Mouse (Mus musculus) limb, embryonic 14.5 days (tissue): ENCODE results near the gene Vinac1. TPM values are rescaled to one million over a fixed set of nuclear protein-coding genes. Genes with fewer than 3 reads are reported as not detected.

Experiments used
- ATAC-seq: fragments of 200-750 bp; cut with Nextera tagmentation; 2 replicates; pipeline ENCODE4 v1.8.0; 2017; ENCODE audit warnings: low read depth, moderate number of reproducible peaks, moderate TSS enrichment; ENCODE audit not compliant: low FRiP score
- DNase-seq: peaks from one replicate; pipeline ENCODE4 v3.0.0-alpha.2; 2015; ENCODE audit warnings: low spot score
- H3K27ac ChIP-seq: fragments of 300-500 bp; sonication (generic); replicated peaks from 2 replicates; pipeline ENCODE4 v1.5.1; 2014; ENCODE audit warnings: low read depth, mild to moderate bottlenecking, low read length, moderate library complexity, mixed read lengths
- H3K27me3 ChIP-seq: fragments of 300-500 bp; sonication (generic); 2 replicates; pipeline ENCODE4 v1.6.1; 2014; ENCODE audit warnings: low read length, mixed read lengths; ENCODE audit not compliant: control insufficient read depth, insufficient read depth
- H3K36me3 ChIP-seq: fragments of 300-500 bp; sonication (generic); 2 replicates; pipeline ENCODE4 v1.6.1; 2014; ENCODE audit warnings: mild to moderate bottlenecking, low read length, moderate library complexity, mixed read lengths; ENCODE audit not compliant: control insufficient read depth, insufficient read depth
- H3K4me1 ChIP-seq: fragments of 300-500 bp; sonication (generic); 2 replicates; pipeline ENCODE4 v1.6.1; 2014; ENCODE audit warnings: antibody characterized with exemption, low read length, mixed read lengths; ENCODE audit not compliant: control insufficient read depth, insufficient read depth
- H3K4me2 ChIP-seq: fragments of 300-500 bp; sonication (generic); replicated peaks from 2 replicates; pipeline ENCODE4 v1.6.1; 2014; ENCODE audit warnings: low read depth, mild to moderate bottlenecking, low read length, moderate library complexity; ENCODE audit not compliant: severe bottlenecking
- H3K4me3 ChIP-seq: fragments of 300-500 bp; sonication (generic); replicated peaks from 2 replicates; pipeline ENCODE4 v1.5.1; 2014; ENCODE audit warnings: low read length
- H3K9ac ChIP-seq: fragments of 300-500 bp; sonication (generic); 2 replicates; pipeline ENCODE4 v1.6.1; 2014; ENCODE audit warnings: mild to moderate bottlenecking, low read depth, low read length, moderate library complexity; ENCODE audit not compliant: severe bottlenecking
- H3K9me3 ChIP-seq: fragments of 300-500 bp; sonication (generic); 2 replicates; pipeline ENCODE4 v1.6.1; 2016; ENCODE audit warnings: low read length; ENCODE audit not compliant: control insufficient read depth
- POLR2A ChIP-seq: fragments of 200-500 bp; IDR thresholded peaks from 2 replicates; pipeline ENCODE4 v1.8.0; 2012; ENCODE audit warnings: inconsistent platforms, mild to moderate bottlenecking, moderate library complexity, borderline replicate concordance; ENCODE audit not compliant: insufficient read depth, insufficient read length; ENCODE audit errors: extremely low read depth
- WGBS: fragments of 180-500 bp; shearing (Covaris S2); extraction: QIAGEN DNeasy Blood & Tissue Kit; methylation state at CpG from one replicate; pipeline ENCODE4 v1.1.7; 2014; 5-methylcytosine and 5-hydroxymethylcytosine counted together
- polyA plus RNA-seq, 2 experiments: library from polyadenylated mRNA; depleted of rRNA in 1 of 2; stranded (reverse) in 1 of 2; unstranded in 1 of 2; fragments of >200 nt; fragmentation: Nextera tagmentation in 1 of 2; extraction: Ambion mirVana in 1 of 2; gene quantifications; 2 replicates each; pipeline versions ENCODE4 v1.2.1 to v1.2.3; 2012 to 2014

Vinac1 gene
- polyA plus RNA-seq, 2 experiments: 0.12 to 0.23 TPM

DNA sequence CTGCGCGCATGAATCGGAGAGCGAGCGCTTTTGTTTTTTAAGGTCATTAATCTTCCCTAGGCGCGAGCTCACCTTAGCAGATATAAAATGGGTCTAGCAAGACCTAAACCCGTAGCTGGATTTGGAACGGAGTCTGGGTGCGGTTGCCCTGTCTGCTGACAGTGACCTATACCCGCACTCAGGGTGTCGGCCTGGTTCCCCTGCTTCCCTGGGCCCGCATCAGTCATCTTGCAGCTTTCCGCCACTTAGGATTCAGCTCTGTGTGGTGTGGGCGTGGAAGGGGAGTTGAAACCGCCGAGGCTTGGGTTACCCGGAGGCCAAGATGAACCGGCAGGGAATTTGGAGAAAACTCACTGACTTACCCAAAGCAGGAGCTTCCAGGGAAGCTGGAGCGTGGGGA lies 18.4 kb upstream of the Vinac1 start:
- WGBS: under 1% methylated on average over 20 of the region's 20 CpGs
- H3K36me3 ChIP-seq: peaks cover 12% of the 10 kb centered on the region; the same call in 1 of the 2 replicates
- no peaks in the 10 kb centered on the region for H3K9me3 ChIP-seq
- ATAC-seq: peak; percentile 62
- H3K4me3 ChIP-seq: peak overlapping the region; percentile 88
- no peak for TF ChIP-seq POLR2A
- peaks cover 9% of the 10 kb centered on the region for H3K4me1 ChIP-seq
- H3K27ac ChIP-seq: peak overlapping the region; percentile 67; the same call in 1 of the 2 replicates
- H3K9ac ChIP-seq: peak overlapping the region; percentile 74
- DNase-seq: peak; percentile 62
- H3K4me2 ChIP-seq: peak overlapping the region; percentile 78
- H3K27me3 ChIP-seq: no peaks in the 10 kb centered on the region

DNA sequence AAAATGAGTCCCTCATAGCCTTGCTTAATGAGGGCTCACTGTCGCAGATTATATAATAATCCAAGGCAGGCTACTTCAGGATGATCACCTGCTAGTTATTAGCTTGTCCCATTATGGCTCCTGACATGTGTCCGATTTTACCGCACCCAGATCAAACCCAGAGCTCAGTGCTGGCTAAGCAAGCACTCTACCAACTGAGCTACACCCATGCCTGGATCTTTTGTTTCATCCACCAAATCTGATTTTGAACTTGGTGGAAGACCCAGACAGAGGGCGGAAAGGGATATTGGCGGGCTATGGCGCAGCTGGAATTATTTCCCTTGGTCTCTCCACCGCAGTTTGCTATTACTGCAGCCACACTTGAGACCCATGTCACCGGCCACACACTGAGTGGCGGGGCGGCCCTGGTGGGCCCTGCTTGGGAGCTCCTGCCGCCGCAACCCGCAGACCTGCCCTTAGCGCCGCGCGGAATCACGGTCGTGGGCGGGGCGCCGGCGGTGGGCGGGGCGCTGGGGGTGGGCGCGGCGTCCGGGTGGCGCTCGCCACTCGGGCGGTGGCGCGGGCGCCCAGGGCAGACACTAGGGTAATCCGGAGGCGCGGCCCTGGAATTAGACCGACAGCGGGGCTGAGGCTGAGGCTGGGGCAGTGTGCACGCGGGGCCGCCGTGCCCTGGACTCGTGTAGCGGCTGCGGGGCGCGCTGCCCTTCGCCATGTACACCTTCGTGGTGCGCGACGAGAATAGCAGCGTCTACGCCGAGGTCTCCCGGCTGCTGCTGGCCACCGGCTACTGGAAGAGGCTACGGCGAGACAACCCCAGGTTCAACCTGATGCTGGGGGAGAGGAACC lies 17.7 kb upstream of the Vinac1 start, which contains the start of gene Ttl:
Gene Ttl (plus strand): TSS at position 506 of the 846 bp plus-strand sequence.
- no peaks in the 10 kb centered on the region for H3K9me3 ChIP-seq
- H3K4me1 ChIP-seq: peaks cover 9% of the 10 kb centered on the region
- H3K4me2 ChIP-seq: peak within 1 kb of the TSS; percentile 78
- 1% methylated on average over 43 of the region's 62 CpGs for WGBS
- TF ChIP-seq POLR2A: 0 out of 2 replicates have a peak, but pooled peaks have one; percentile 85
- peak within 1 kb of the TSS; percentile 88 for H3K4me3 ChIP-seq
- peak within 1 kb of the TSS; percentile 67 for H3K27ac ChIP-seq
- H3K36me3 ChIP-seq: peaks cover 11% of the 10 kb centered on the region; the same call in 1 of the 2 replicates
- DNase-seq: peak; percentile 59
- peak; percentile 91 for ATAC-seq
- H3K9ac ChIP-seq: peak within 1 kb of the TSS; percentile 74
- H3K27me3 ChIP-seq: no peaks in the 10 kb centered on the region

DNA sequence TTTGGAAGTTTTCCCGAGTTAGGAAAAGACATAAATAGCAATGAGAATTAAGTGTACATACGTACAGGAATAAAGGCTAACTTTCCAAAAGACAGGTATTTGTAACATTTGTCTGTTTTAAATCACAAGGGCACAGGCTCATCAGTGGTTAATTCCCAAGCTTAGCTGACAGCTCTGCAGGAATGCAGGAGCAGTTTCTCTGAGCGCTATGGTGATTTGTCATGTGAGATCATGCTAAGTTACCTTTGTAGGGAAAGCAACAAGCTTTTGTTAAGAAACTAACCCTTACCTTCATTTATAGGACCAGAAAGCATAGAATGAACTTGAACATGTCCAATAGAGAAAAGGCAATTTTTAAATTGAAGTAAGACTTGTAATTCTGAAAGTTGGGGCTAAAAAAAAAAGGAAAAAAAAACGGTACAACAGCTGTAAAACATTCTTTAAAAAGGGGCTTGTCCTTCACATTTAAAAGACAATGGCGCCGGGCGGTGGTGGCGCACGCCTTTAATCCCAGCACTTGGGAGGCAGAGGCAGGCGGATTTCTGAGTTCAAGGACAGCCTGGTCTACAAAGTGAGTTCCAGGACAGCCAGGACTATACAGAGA lies 13.6 kb upstream of the Vinac1 start:
- H3K9ac ChIP-seq: no peak overlapping the region
- DNase-seq: no peak
- no peaks in the 10 kb centered on the region for H3K36me3 ChIP-seq
- H3K9me3 ChIP-seq: no peaks in the 10 kb centered on the region
- ATAC-seq: no peak
- 76% methylated on average over 10 of the region's 10 CpGs for WGBS
- H3K4me2 ChIP-seq: no peak overlapping the region
- H3K27ac ChIP-seq: no peak overlapping the region
- H3K4me1 ChIP-seq: peaks cover under 1% of the 10 kb centered on the region; the same call in 1 of the 2 replicates
- no peak for TF ChIP-seq POLR2A
- no peaks in the 10 kb centered on the region for H3K27me3 ChIP-seq
- no peak overlapping the region for H3K4me3 ChIP-seq

DNA sequence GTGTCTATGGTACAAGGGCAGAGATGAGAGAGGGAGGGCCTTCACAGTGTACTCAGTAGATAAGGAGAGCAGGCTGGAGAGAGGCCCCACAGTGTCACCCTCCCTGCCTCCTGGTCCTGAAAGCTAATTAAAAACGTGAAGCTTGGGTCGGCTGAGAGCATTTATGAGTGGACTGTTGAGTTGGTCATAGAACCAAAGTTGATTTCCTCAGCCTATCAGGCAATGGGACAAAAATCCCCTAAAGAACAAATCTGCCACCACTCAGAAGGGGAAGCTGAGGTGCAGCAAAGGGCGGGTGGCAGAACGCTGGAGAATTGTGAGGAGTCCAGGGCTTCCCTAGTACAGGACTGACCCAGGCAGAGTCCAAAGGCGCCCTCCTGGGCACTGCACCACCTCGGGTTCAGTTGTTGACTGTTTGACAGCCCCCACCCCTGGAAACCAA lies 10.0 kb upstream of the Vinac1 start:
- Histone ChIP-seq H3K27ac (no peak overlapping the region), H3K27me3 (no peaks in the 10 kb centered on the region), H3K4me2 (no peak overlapping the region), H3K36me3 (no peaks in the 10 kb centered on the region), H3K4me1 (no peaks in the 10 kb centered on the region), H3K4me3 (no peak overlapping the region), H3K9ac (no peak overlapping the region), H3K9me3 (peaks cover 5% of the 10 kb centered on the region; the same call in 1 of the 2 replicates)
- DNase-seq: no peak
- no peak for TF ChIP-seq POLR2A
- WGBS: 86% methylated on average over 6 of the region's 6 CpGs
- no peak for ATAC-seq

DNA sequence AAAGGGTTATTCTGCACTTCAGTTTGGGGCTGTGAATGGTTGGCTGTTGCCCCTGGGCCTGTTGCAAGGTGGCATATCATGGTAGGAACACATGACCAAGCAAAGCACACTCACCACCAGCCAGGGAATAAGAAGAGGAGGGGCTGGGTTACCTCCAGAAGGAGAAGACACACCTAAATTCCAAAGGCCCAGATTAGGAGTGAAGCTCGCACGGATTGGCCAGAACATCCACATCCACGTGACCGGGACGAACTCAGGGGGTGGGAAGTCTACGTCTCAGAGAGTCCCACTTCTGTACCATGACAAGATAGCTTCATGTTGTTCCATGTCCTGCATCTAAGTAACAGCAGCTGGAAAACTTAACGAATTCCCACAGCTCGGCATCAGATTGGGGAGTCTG lies 9.3 kb upstream of the Vinac1 start:
- no peak for DNase-seq
- H3K36me3 ChIP-seq: no peaks in the 10 kb centered on the region
- H3K4me2 ChIP-seq: no peak overlapping the region
- WGBS: 97% methylated on average over 8 of the region's 8 CpGs
- no peak for ATAC-seq
- no peak overlapping the region for H3K4me3 ChIP-seq
- no peaks in the 10 kb centered on the region for H3K27me3 ChIP-seq
- H3K4me1 ChIP-seq: no peaks in the 10 kb centered on the region
- H3K9ac ChIP-seq: no peak overlapping the region
- H3K9me3 ChIP-seq: peaks cover 5% of the 10 kb centered on the region; the same call in 1 of the 2 replicates
- H3K27ac ChIP-seq: no peak overlapping the region
- no peak for TF ChIP-seq POLR2A
